Mouse (Mus musculus) heart, embryonic 16.5 days (tissue): ENCODE data around the gene Nrg3. TPM values are rescaled to one million over a fixed set of nuclear protein-coding genes. Genes with fewer than 3 reads are reported as not detected.

Experiments
- ATAC-seq: fragments of 200-750 bp; cut with Nextera tagmentation; replicated peaks from 2 replicates; pipeline ENCODE4 v1.8.0; 2017; ENCODE audit warnings: moderate number of reproducible peaks; ENCODE audit not compliant: insufficient read depth, low FRiP score; ENCODE audit errors: extremely low read depth
- H3K27ac ChIP-seq: fragments of 300-500 bp; sonication (generic); 2 replicates; pipeline ENCODE4 v1.5.1; 2014; ENCODE audit warnings: mild to moderate bottlenecking, low read length, control low read depth, moderate library complexity
- H3K27me3 ChIP-seq: fragments of 300-500 bp; sonication (generic); 2 replicates; pipeline ENCODE4 v1.6.1; 2014; ENCODE audit warnings: low read length, mixed read lengths; ENCODE audit not compliant: control insufficient read depth, insufficient read depth
- H3K36me3 ChIP-seq: fragments of 300-500 bp; sonication (generic); 2 replicates; pipeline ENCODE4 v1.6.1; 2014; ENCODE audit not compliant: control insufficient read depth, insufficient read depth
- H3K4me1 ChIP-seq: fragments of 300-500 bp; sonication (generic); 2 replicates; pipeline ENCODE4 v1.6.1; 2014; ENCODE audit warnings: low read length, mixed read lengths; ENCODE audit not compliant: control insufficient read depth, insufficient read depth
- H3K4me2 ChIP-seq: fragments of 300-500 bp; sonication (generic); 2 replicates; pipeline ENCODE4 v1.6.1; 2014; ENCODE audit warnings: low read depth, mild to moderate bottlenecking, control low read depth, low read length
- H3K4me3 ChIP-seq: fragments of 300-500 bp; sonication (generic); 2 replicates; pipeline ENCODE4 v1.5.1; 2014; ENCODE audit warnings: mild to moderate bottlenecking, control low read depth, low read length
- H3K9ac ChIP-seq: fragments of 300-500 bp; sonication (generic); 2 replicates; pipeline ENCODE4 v1.6.1; 2014; ENCODE audit warnings: low read length, control low read depth
- H3K9me3 ChIP-seq: fragments of 300-500 bp; sonication (generic); replicated peaks from 2 replicates; pipeline ENCODE4 v1.6.1; 2016; ENCODE audit warnings: low read length; ENCODE audit not compliant: control insufficient read depth
- WGBS: fragments of 180-500 bp; shearing (Covaris S2); extraction: QIAGEN DNeasy Blood & Tissue Kit; methylation state at CpG from one replicate; pipeline ENCODE4 v1.1.7; 2014; 5-methylcytosine and 5-hydroxymethylcytosine counted together
- polyA plus RNA-seq: library from polyadenylated mRNA; unstranded; fragments of >200 nt; fragmentation: Nextera tagmentation; extraction: Ambion mirVana; gene quantifications from 2 replicates; pipeline ENCODE4 v1.2.1, GENCODE M21; 2015

Gene Nrg3
- polyA plus RNA-seq, 1 experiment from 2014 or later = not detected

- Histone ChIP-seq H3K4me3 (no peak overlapping the region), H3K27ac (no peak overlapping the region), H3K27me3 (no peaks in the 10 kb centered on the region), H3K4me2 (no peak overlapping the region), H3K36me3 (no peaks in the 10 kb centered on the region), H3K9ac (no peak overlapping the region), H3K4me1 (no peaks in the 10 kb centered on the region), H3K9me3 (no peaks in the 10 kb centered on the region)
- ATAC-seq = no peak
- 66% methylated on average over 9 of the region's 9 CpGs for WGBS
These were observed 59.6 kb downstream of the Nrg3 start for GRCm38 (mm10) chr14:39413270-39413669.

GRCm38 (mm10) chr14:39386845-39387244 lies 86.0 kb downstream of the Nrg3 start:
- Histone ChIP-seq H3K4me2 (no peak overlapping the region), H3K4me3 (no peak overlapping the region), H3K4me1 (no peaks in the 10 kb centered on the region), H3K9ac (no peak overlapping the region), H3K27ac (no peak overlapping the region), H3K36me3 (no peaks in the 10 kb centered on the region), H3K9me3 (no peaks in the 10 kb centered on the region), H3K27me3 (no peaks in the 10 kb centered on the region)
- ATAC-seq = no peak

GRCm38 (mm10) chr14:39381321-39381720 lies 91.6 kb downstream of the Nrg3 start:
- no peak for ATAC-seq
- Histone ChIP-seq H3K9ac (no peak overlapping the region), H3K4me3 (no peak overlapping the region), H3K27me3 (no peaks in the 10 kb centered on the region), H3K4me1 (no peaks in the 10 kb centered on the region), H3K36me3 (no peaks in the 10 kb centered on the region), H3K4me2 (no peak overlapping the region), H3K27ac (no peak overlapping the region), H3K9me3 (no peaks in the 10 kb centered on the region)

GRCm38 (mm10) chr14:39373220-39373619 lies 99.7 kb downstream of the Nrg3 start:
- Histone ChIP-seq H3K4me1 (no peaks in the 10 kb centered on the region), H3K9ac (no peak overlapping the region), H3K27ac (no peak overlapping the region), H3K4me2 (no peak overlapping the region), H3K27me3 (no peaks in the 10 kb centered on the region), H3K9me3 (no peaks in the 10 kb centered on the region), H3K36me3 (no peaks in the 10 kb centered on the region), H3K4me3 (no peak overlapping the region)
- 71% methylated on average over 1 of the region's 1 CpGs for WGBS
- no peak for ATAC-seq

GRCm38 (mm10) chr14:39356251-39356650 lies 116.6 kb downstream of the Nrg3 start:
- Histone ChIP-seq H3K27ac (no peak overlapping the region), H3K27me3 (no peaks in the 10 kb centered on the region), H3K4me1 (no peaks in the 10 kb centered on the region), H3K9me3 (no peaks in the 10 kb centered on the region), H3K4me2 (no peak overlapping the region), H3K36me3 (no peaks in the 10 kb centered on the region), H3K4me3 (no peak overlapping the region), H3K9ac (no peak overlapping the region)
- ATAC-seq = no peak
- WGBS = 83% methylated on average over 2 of the region's 2 CpGs

- Histone ChIP-seq H3K27me3 (no peaks in the 10 kb centered on the region), H3K9ac (no peak overlapping the region), H3K4me3 (no peak overlapping the region), H3K27ac (no peak overlapping the region), H3K4me2 (no peak overlapping the region), H3K9me3 (no peaks in the 10 kb centered on the region), H3K4me1 (no peaks in the 10 kb centered on the region), H3K36me3 (no peaks in the 10 kb centered on the region)
- WGBS = 65% methylated on average over 4 of the region's 4 CpGs
- ATAC-seq = no peak
These were observed 120.7 kb downstream of the Nrg3 start for GRCm38 (mm10) chr14:39351979-39352737.

- no peak overlapping the region for H3K4me3 ChIP-seq
- no peak overlapping the region for H3K4me2 ChIP-seq
- H3K9ac ChIP-seq = no peak overlapping the region
- no peaks in the 10 kb centered on the region for H3K9me3 ChIP-seq
- no peaks in the 10 kb centered on the region for H3K36me3 ChIP-seq
- no peaks in the 10 kb centered on the region for H3K4me1 ChIP-seq
- WGBS = 49% methylated on average over 4 of the region's 4 CpGs
- H3K27ac ChIP-seq = no peak overlapping the region
- ATAC-seq = no peak
- H3K27me3 ChIP-seq = no peaks in the 10 kb centered on the region
These were observed 155.3 kb downstream of the Nrg3 start for GRCm38 (mm10) chr14:39317424-39318110.

GRCm38 (mm10) chr14:39314111-39314510 lies 158.8 kb downstream of the Nrg3 start:
- Histone ChIP-seq H3K36me3 (no peaks in the 10 kb centered on the region), H3K9me3 (no peaks in the 10 kb centered on the region; the same call in 1 of the 2 replicates), H3K4me1 (no peaks in the 10 kb centered on the region), H3K27ac (no peak overlapping the region), H3K27me3 (no peaks in the 10 kb centered on the region), H3K4me3 (no peak overlapping the region), H3K9ac (no peak overlapping the region), H3K4me2 (no peak overlapping the region)
- no peak for ATAC-seq

GRCm38 (mm10) chr14:39265121-39265520 lies 207.8 kb downstream of the Nrg3 start:
- Histone ChIP-seq H3K9ac (no peak overlapping the region), H3K4me1 (no peaks in the 10 kb centered on the region), H3K4me3 (no peak overlapping the region), H3K4me2 (no peak overlapping the region), H3K27ac (no peak overlapping the region), H3K27me3 (no peaks in the 10 kb centered on the region), H3K9me3 (no peaks in the 10 kb centered on the region), H3K36me3 (no peaks in the 10 kb centered on the region)
- WGBS = 86% methylated on average over 1 of the region's 1 CpGs
- no peak for ATAC-seq
